Mouse (Mus musculus): ENCODE measurements around the gene Kcnk5.

Kcnk5 gene

DNA sequence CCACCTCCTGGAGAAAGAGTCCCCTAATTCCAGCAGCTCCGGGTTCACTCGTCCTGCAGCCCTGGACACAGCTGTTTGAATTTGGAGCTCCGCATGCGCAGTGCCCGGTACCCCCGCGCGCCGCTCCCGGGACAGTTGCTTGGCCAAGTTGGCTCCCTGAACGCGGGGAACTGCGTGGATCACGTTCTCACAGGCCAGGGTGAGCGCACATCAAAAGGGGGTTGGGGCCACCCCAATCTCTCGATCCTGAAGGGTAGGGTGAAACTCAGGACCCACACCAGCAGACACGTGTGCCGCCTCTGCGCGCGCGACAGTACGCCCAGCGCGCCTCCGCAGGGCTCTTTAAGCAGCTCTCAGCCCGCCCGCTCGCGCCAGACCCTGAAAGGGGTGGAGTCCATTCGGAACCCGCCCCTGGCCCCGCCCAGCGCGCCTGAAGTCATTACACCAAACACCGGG lies at the start of gene Kcnk5:
Kcnk5 (minus strand) TSS at position 344 of the 456 bp plus-strand sequence.
- DNase-seq (ENCODE audit: low spot score in 2 of 2), result peak; percentile 33 to 56

DNA sequence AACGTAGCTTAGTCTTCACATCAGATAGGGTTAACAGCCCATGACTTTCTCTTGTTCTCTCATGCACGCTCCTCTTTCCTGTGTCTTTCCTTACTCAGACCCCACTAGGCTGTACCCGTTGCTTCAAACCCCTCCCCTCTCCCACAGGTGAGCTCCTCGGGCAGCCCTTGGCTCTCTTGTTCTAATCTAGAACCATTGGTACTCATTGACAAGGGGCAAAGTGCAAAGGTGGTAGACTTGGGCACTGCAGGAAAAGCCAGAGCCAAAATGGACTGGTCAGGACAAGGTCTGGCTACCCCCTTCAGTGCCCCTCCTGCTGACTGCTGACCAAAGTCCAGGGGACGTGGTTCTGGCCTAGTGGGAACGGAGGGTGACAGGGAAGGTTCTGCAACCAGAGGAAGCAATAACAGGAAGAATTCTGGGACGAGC lies 48.5 kb upstream of the Kcnk5 start:
- no peak for DNase-seq (ENCODE audit: low spot score in 2 of 2)

DNA sequence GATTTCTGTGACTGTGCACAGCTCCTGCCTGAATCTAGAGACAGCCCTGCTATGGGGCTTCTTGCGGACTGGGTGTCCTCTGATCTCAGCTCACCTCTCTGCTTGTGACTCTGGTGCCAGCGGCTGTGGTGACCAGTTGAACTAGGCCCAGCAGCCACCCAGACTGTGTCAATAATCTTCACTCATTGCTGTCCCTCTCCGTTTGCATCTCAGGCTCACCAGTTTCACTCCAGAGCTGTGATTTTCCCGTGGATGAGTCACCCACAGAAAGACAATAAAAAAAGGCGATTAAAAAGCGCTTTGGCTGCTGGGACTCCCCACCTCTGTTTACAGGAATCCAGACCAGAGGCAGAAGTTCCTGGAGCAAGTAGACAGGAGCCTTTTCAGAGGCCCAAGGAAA lies 47.8 kb upstream of the Kcnk5 start:
- no peak for DNase-seq (ENCODE audit: low spot score in 2 of 2)

DNA sequence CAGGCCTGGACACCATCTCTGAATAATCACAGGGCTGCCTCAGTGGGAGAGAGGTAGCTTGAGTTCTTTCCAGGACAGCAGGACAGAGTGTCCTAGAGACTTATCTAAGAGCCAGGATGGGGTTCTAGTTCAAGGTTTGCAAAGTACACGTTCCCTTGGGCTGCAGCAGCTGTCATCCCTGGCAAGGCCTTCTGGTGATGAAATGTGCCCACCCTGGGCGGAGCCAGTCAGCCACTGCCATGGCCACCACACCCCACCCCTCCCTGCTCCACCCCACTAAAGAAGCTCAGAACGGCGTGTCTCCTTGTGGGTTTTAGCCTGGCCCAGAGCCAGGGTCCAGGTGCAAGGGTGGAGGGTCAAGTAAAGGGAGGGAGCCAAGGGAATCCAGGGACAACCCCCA lies 46.7 kb upstream of the Kcnk5 start:
- DNase-seq (ENCODE audit: low spot score in 2 of 2), result no peak

DNA sequence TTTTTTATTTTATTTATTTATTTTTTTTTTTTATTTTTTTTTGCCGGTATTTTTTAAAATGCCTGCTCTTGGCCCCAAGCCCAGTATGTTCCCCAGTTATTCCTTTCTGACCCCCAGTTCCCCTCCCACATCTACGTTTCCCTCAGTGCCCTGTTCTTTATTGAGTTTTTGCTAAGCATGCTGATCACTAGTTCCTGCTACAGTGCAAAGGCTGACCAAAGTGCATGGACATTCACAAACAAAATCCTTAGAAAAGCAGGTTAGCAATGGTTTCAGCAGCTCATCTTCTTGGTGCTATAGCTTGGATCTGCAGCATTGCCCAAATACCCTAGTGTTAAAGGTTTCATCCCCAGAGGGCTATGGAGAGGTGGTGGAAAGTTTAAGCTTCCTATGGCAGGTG lies 45.4 kb upstream of the Kcnk5 start:
- no peak for DNase-seq (ENCODE audit: low spot score in 2 of 2)

DNA sequence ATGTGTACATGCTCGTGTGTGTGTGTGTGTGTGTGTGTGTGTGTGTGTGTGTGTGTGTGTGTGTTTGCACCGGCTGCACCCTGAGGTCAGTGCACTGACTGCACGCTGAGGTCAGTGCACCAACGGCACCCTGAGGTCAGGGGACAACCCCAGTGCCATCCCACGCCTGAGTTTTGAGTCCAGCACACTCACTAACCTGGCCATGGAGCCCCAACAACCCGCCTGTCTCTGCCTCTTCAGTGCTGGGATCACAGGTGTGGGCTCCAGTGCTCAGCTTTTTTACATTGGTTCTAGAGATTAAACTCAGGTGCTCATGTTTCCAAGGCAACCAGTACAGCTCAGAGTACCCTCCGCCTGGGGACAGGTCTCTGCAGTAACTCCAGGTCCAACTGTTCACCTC lies 44.9 kb upstream of the Kcnk5 start:
- DNase-seq (ENCODE audit: low spot score in 2 of 2), result no peak

DNA sequence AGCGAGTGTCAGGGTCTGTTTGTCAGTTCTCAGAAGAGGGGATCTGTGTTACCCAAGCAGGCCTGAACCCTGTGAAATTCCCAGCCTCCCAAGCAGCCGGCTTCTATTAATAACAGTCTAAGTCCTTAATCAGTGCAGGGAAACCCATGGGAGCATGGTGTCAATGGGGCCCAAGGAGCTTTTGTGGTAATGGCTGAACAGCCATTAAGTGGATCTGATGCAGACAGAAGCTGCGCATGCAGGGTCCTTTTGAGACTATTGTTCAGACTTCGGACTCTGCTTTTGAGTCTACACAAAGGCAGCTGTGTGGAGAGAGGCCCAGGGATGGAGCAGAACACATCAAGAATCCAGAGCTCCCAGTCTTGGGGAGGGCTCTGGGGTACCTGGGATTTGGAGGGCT lies 43.9 kb upstream of the Kcnk5 start:
- no peak for DNase-seq (ENCODE audit: low spot score in 2 of 2)

DNA sequence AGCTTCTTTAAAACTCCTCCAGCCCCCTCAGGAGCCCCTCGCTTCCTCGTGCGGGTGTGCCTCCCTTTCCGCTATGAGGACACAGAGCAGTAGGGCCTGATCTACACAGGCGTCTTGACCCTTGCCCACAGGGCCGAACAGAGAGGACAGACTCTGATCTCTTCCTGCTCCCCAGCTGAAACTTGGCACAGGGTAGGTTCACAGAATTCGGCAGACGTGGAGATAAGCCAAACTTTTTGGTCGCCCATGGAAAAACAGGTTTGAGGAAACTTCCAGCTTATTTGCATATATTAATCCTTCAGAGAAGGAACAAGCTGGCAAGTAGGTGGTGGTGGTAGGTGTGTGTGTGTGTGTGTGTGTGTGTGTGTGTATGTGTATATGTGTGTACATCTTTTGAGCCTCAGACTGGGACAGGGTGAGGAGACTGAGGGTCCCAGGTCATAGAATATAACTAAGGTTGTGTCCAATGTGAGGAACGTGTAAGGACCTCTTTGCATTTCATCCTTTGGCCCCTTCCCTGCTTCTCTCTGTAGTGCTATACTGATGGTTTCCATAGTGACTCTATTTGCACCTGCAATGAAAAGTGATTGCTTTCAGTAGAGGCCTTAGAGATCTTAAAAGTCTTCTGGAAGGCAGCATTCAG lies 43.1 kb upstream of the Kcnk5 start:
- no peak for DNase-seq (ENCODE audit: low spot score in 2 of 2)

DNA sequence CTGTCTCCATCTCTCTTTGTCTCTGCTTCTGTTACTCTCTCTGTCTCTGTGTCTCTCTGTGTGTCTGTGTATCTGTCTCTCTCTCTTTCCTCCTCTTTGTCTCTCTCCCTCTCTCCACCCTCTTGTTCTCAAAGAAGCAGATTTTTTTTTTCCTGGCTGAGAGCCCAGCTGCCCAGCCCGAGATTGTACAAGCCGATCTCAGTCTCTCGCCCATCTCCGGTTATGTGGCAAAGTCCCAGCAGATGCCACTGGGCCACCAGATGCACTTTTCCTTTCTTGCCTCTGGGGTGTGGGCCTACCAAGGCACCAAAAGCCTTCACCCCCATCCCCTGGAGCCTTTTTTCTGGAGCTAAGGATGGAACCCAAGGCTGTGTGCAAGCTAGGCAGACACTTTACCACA lies 42.6 kb upstream of the Kcnk5 start:
- no peak for DNase-seq (ENCODE audit: low spot score in 2 of 2)

DNA sequence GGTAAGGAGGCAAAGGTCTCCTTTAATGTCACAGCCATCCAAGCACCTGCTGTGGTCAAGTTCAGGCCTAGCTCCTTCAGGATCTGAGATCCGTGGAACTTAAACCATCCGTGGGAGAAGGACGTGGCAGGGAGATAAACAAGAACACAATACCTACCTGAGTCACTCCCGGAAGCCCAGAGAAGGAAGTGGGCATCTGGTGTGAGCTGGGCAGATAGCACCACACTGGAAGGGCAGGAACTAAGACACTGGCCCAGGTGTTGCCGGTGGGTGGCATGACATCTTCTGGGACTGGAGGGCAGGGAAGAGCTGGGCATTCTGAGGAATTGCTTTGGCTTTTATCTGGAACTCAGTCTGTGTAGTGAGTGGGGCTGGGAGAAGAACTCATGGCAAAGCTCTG lies 41.6 kb upstream of the Kcnk5 start:
- DNase-seq (ENCODE audit: low spot score in 2 of 2), result no peak

DNA sequence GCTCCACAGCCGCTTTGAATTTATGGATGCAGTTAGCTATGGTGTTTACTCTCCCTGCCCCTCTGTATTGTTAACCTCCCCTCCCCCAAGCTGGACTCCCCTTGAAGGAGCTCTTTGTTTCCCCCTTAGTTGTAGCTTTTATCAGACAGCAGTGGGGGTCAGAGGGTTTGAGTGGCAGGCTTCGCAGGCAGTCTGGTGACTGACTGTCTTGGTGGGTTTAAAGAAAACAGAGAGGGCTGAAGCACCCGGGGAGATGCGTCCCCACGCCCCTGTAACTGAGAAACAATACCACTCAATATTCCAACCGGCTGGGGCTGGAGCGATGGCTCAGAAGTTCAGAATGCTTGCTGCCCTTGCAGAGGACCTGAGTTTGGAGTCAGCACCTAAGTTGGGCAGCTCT lies 39.5 kb upstream of the Kcnk5 start:
- DNase-seq (ENCODE audit: low spot score in 2 of 2), result no peak

DNA sequence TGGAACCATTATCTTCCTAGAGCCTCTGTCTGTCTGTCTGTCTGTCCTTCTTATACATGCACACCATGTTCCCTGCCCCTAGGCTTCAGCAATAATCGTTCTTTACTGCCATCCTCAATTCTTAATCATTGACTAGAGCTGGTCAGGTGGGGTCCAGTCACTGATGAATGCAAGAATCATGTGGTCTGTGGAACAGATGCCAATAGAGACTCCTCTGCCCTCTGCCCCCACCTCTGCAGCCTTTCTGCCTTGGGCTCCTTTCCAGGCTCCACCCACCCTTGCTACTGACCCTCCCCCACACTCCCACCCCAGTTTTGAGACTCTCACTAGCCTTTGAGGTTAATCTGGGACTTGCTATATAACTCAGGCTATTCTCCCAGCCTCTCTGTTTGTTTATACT lies 38.2 kb upstream of the Kcnk5 start:
- DNase-seq (ENCODE audit: low spot score in 2 of 2), result no peak

DNA sequence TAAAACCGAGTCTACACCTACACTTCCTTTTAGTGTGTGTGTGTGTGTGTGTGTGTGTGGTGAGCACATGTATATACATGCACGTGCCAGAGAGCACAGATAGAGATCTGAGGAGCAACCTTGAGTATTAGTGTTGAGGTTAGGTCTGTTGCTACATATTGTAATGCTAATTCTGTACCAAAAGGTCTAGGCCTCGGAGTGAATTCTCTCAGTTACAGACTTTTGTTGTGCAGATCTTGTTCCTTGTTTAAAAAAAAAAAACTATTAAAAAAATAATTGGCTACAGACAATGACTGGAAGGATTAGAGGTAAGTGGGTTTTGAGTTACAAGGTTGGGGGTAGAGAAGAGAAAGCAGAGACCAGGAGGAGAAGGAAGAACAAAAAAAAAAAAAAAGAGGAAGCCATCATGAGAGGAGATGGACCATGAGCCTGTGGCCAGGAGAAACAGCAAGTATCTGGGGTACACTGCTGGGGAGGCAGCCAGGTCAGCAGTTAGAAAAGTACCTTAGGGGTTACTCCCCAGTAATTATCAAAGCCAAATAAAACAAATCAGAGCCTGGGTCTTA lies 35.8 kb upstream of the Kcnk5 start:
- DNase-seq (ENCODE audit: low spot score in 2 of 2), result no peak

DNA sequence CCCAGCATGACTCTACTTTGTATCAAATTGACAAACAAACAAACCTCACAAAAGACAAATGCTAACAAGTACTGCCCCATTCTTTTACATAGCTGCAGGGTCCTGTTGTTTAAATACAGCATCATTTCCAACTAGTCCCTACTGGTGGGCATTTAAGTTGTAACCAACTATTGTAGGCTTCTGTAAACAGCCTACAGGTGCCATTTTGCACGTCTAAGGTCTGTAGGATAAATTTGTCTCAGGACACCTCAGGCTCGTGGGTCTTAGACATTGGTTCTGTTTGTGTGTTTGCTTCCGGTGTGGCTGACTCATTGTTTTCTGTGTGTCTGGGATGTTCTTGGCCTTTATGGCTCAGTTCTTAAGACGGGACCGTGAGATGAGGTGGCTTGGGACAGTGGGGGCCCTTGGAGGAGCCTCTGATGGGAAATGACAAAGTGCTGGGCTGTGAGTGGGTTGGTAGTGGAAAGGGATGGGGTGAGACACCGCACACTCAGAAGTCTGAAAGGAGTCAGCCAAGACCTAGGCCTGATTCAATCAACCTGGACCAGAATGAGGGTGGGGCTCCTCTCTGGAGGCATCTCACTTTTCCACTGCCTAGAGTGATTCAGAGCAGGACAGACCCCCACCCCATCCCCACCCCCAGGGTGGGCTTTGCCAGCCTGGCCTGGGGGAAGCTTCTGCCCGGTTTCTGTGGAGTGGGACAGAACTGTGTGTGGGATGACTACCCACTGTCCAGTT lies 35.1 kb upstream of the Kcnk5 start:
- DNase-seq (ENCODE audit: low spot score in 2 of 2), result no peak

DNA sequence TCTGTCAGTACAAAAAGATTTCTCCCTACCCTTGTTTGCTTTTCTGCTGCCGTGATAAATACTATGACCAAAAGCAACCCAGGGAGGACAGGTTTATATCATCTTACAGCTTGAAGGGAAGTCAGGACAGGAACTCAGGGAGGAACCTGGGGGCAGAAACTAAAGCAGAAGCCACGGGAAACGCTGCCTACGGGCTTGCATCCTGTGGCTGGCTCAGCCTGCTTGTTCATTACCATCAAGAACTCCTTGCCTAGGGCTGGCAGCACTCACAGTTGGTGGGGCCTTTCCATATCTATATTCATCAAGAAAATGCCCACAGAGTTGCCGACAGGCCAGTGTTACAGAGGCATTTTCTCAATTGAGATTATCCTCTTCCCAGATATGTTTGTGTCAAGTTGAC lies 34.2 kb upstream of the Kcnk5 start:
- no peak for DNase-seq (ENCODE audit: low spot score in 2 of 2)

DNA sequence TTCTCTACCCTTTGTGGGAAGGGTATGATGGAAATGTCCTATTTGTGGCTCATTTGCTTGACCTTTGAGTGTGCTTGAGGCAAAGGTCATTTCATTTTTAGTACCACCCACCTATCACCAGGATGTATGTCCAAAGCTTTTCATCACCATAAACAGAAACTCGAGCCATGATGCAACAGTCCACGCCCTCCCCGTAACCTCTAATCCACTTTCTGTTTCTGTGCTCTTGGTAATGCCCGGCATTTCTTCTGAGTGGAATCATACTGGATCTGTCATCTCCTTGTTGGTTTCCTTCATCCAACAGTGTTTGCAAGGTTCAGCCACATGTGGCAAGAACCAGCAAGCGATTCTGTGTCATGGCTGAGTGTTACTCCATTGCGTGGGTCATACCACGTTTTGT lies 32.5 kb upstream of the Kcnk5 start:
- no peak for DNase-seq (ENCODE audit: low spot score in 2 of 2)

DNA sequence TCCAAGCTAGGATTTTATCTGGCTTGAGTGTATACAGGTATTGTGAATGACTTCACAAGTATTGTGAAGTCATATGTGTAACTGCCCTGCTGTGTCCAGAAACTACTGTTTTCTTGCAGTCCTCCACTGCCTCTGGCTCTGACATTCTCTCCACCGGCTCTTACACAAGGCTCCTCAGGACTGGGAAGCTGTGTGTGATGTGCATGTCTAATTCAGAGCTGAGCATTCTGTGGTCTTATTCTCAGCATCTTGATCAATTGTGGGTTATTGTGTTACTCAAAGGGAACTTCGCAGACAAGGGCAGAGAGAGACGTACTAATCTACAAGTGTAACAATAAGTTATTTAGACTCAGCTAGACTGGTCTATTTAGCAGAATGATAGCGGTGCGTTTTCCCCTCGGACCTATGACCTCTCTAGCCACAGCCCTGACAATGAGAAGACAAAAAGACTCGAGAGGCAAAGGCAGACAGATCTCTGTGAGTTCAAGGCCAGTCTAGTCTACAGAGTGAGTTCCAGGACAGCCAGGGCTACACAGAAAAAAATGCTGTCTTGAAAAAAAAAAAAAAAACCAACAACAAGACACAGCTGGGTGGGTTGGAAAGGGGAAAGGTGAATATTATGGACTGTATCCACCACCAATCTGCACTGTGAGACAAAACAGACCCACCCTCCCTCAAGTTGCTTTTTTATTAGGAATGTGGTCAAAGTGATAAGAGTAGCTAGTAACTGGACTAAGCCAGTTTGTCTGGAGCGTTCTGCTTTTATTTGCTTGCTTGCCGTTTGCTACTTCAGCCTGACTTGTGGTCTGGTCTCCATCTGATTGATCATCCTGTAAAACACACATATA lies 30.4 kb upstream of the Kcnk5 start:
- DNase-seq (ENCODE audit: low spot score in 2 of 2), result no peak

DNA sequence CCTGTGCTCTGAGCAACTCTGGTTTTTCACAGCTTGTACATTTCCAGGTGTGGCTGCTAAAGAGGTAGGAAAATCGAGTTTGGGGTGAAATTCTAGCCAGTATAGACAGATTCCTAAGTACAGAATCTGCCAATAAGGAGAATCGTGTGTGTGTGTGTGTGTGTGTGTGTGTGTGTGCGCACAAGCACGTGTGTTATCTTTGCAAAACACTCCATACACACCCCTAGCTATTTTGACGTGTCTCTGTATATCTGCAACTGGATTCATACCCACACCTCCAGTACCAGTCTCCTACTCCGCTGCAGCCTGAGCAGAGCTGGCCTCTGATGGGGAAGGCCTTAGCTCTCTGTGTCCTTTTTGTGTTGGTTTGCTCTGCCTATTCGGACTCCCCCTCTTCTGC lies 28.3 kb upstream of the Kcnk5 start:
- no peak for DNase-seq (ENCODE audit: low spot score in 2 of 2)

DNA sequence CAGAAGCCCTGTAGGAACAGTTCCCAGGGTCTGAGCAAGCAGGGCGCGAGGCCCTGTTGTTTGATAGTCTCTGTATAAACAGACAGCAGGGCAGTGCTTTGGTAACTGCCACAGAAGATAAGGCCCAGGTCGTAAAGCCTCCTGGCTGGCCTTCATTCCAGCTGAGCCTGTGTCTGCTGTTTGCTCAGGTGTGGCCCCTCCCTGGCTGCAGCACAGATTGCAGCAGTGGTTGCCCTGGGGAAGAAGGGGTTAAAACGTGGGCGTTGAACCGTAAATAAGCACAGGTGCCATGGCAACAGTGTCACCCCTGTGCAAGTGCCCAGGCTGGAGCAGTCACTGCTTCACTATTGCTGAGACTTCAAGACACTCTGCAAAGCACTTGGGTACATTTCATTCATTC lies 26.8 kb upstream of the Kcnk5 start:
- DNase-seq (ENCODE audit: low spot score in 2 of 2), result no peak

DNA sequence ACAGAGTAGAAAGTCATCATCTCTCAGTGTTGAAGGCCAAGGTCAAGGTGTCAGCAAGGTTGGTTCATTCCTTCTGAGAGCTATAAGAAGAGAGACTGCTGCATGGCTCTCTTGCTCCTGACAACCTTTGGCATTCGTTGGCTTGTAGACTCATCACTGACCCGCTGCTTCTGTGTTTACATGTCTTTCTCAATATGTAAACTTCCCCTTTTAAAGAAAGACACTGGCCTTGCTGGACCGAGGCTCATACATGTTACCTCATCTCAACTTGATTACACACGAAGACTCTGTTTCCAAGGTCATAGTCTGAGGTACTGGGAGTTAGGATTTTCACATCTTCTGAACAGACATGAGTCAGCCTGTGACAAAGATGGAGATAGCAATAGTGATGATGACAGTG lies 24.1 kb upstream of the Kcnk5 start:
- no peak for DNase-seq (ENCODE audit: low spot score in 2 of 2)

DNA sequence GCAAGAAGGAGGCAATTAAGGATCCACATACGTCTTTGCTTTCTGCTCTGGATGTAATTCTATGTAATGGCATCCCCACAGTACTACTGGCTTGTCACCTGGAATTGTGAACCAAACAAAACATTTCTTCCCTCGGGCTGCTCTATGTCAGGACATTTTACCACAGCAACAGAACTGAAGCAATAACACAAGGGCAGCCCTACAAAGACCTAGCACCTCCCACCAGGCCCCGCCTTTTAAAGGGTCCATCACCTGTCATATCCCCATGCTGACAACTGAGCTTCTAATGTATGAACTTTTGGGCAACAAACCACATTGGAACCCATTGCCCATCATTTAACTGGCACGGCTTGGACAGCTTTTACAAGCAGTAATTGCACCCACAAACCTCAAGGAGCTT lies 21.7 kb upstream of the Kcnk5 start:
- DNase-seq (ENCODE audit: low spot score in 2 of 2), result no peak

DNA sequence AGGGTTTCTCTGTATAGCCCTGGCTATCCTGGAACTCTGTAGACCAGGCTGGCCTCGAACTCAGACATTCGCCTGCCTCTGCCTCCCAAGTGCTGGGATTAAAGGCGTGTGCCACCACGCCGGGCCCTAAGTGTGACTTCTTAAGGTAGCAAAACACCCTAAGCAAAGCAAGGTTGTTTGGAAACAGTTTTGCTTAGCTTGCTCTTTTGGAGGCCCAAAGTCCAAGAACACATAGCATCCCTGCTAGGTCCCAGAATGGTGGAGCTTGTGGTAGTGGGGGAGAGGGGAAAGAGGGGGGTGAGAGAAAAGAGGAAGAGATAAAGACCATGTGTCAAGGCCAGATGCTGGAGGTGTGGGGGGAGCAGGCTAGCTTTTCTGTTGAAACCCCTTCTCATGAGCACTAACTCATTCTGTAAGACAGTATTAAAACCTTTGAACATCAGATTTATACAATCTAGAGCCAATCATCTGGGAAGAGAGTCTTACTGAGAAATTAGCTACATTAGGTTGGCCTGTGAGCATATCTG lies 21.1 kb upstream of the Kcnk5 start:
- no peak for DNase-seq (ENCODE audit: low spot score in 2 of 2)
